Mouse (Mus musculus) midbrain, postnatal 0 days (tissue): ENCODE measurements at regions not wholly inside any gene's neighbourhood (a gene's known extent, or its start where the extent isn't known, plus 50 kb on each side); places are given as distances from the start of the nearest gene placed in this dataset.

Experiments
- ATAC-seq: fragments of 200-750 bp; cut with Nextera tagmentation; 2 replicates; pipeline ENCODE4 v1.8.0; 2017; ENCODE audit warnings: moderate number of reproducible peaks, mild to moderate bottlenecking, moderate TSS enrichment, moderate library complexity; ENCODE audit not compliant: low FRiP score
- DNase-seq: peaks from one replicate; pipeline ENCODE4 v3.0.0-alpha.2; 2015; ENCODE audit warnings: low spot score
- H3K27ac ChIP-seq: fragments of 300-500 bp; sonication (generic); 2 replicates; pipeline ENCODE4 v1.5.1; 2014; ENCODE audit warnings: low read depth, mild to moderate bottlenecking, low read length, mixed read lengths
- H3K27me3 ChIP-seq: fragments of 300-500 bp; sonication (generic); 2 replicates; pipeline ENCODE4 v1.6.1; 2014; ENCODE audit warnings: low read length, control low read depth, mixed read lengths; ENCODE audit not compliant: insufficient read depth
- H3K36me3 ChIP-seq: fragments of 300-500 bp; sonication (generic); 2 replicates; pipeline ENCODE4 v1.6.1; 2014; ENCODE audit warnings: low read length, control low read depth, mixed read lengths; ENCODE audit not compliant: insufficient read depth
- H3K4me1 ChIP-seq: fragments of 300-500 bp; sonication (generic); 2 replicates; pipeline ENCODE4 v1.6.1; 2014; ENCODE audit warnings: mild to moderate bottlenecking, control low read depth, antibody characterized with exemption, low read length, mixed read lengths; ENCODE audit not compliant: insufficient read depth
- H3K4me2 ChIP-seq: fragments of 300-500 bp; sonication (generic); 2 replicates; pipeline ENCODE4 v1.6.1; 2014; ENCODE audit warnings: low read depth, mild to moderate bottlenecking, low read length, mixed read lengths; ENCODE audit not compliant: poor library complexity, severe bottlenecking
- H3K4me3 ChIP-seq: fragments of 300-500 bp; sonication (generic); 2 replicates; pipeline ENCODE4 v1.5.1; 2014; ENCODE audit warnings: low read depth, mild to moderate bottlenecking, low read length, moderate library complexity
- H3K9ac ChIP-seq: fragments of 300-500 bp; sonication (generic); replicated peaks from 2 replicates; pipeline ENCODE4 v1.6.1; 2014; ENCODE audit warnings: mild to moderate bottlenecking, low read length, moderate library complexity, mixed read lengths; ENCODE audit not compliant: poor library complexity, severe bottlenecking
- H3K9me3 ChIP-seq: fragments of 300-500 bp; sonication (generic); 2 replicates; pipeline ENCODE4 v1.6.1; 2016; ENCODE audit warnings: low read length, control low read depth
- CTCF ChIP-seq: IDR thresholded peaks from 2 replicates; pipeline ENCODE4 v1.5.1; 2016; ENCODE audit warnings: antibody characterized with exemption, mild to moderate bottlenecking
- WGBS: fragments of 180-500 bp; shearing (Covaris S2); extraction: QIAGEN DNeasy Blood & Tissue Kit; methylation state at CpG from one replicate; pipeline ENCODE4 v1.1.7; 2014; 5-methylcytosine and 5-hydroxymethylcytosine counted together

GRCm38 (mm10) chr7:129832830-129833229 is 241.2 kb downstream of the Wdr11 start:
- H3K27me3 ChIP-seq: no peaks in the 10 kb centered on the region
- DNase-seq: no peak
- no peak for TF ChIP-seq CTCF
- no peaks in the 10 kb centered on the region for H3K4me1 ChIP-seq
- H3K36me3 ChIP-seq: no peaks in the 10 kb centered on the region
- ATAC-seq: no peak
- H3K9ac ChIP-seq: no peak overlapping the region
- no peak overlapping the region for H3K27ac ChIP-seq
- H3K9me3 ChIP-seq: no peaks in the 10 kb centered on the region
- no peak overlapping the region for H3K4me2 ChIP-seq
- H3K4me3 ChIP-seq: no peak overlapping the region
- 73% methylated on average over 8 of the region's 8 CpGs for WGBS

DNA sequence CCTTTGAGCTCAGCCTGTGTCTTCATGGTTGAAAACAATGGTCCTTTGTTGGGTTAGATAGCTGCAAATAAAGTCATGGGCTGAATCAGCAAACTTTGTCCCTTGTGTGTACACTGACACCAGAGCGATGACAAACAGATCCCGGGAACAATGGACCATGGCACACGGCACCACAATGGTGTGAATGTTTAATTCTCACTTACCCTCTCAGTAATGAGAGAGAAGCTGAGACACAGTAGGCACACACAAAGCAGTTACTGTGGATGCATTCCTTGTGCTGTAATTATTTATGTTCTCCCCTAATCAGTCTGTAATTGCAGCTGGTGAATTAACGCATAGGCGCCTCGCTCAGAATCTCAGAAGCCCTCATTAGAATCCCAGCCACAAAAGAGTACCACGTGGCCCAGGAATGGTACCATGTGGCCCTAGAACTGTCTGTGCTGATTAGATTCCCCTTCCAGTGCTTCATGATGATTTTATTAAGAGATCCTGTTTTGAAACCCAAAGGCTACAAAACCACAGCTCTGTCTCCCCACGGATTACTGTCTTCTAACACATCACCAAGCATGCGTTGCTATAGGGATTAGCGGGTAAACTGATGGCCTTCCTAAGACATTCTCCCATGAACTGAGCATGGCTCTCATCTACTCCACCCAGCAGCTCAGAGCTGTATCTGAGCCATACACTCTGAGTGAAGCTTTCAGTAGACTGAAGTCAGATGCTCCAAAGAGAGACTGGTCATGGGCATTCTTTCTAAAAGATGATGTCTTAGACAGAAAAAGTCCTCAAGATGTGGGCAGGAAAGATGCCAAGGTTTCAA is 250.8 kb downstream of the Wdr11 start:
- no peak for ATAC-seq
- H3K27me3 ChIP-seq: no peaks in the 10 kb centered on the region
- no peaks in the 10 kb centered on the region for H3K36me3 ChIP-seq
- no peaks in the 10 kb centered on the region for H3K4me1 ChIP-seq
- no peak overlapping the region for H3K4me2 ChIP-seq
- no peak for TF ChIP-seq CTCF
- no peak overlapping the region for H3K4me3 ChIP-seq
- H3K9ac ChIP-seq: no peak overlapping the region
- no peak overlapping the region for H3K27ac ChIP-seq
- H3K9me3 ChIP-seq: no peaks in the 10 kb centered on the region
- WGBS: 58% methylated on average over 10 of the region's 10 CpGs
- DNase-seq: peak; percentile 33

DNA sequence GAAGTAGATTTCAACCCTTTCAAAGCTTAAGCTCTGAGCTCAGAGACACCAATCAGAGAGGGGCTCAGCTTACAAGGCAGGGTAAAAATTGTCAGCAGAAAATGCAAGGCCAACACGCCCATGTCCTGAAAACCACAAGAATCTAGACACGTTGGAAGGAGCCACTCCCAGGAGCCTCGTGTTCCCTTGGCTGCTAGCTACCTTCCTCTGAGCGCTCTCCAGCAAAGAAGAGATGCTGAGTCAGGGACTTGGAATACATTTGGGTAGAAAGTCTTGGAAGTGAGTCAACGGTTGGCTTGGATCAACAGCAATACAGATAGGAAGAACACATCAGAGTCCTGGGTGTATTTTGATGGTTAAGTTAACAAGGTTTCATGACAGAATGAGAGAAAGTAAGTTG is 255.5 kb downstream of the Wdr11 start:
- no peak for TF ChIP-seq CTCF
- no peak overlapping the region for H3K4me2 ChIP-seq
- no peaks in the 10 kb centered on the region for H3K27me3 ChIP-seq
- ATAC-seq: no peak
- H3K9ac ChIP-seq: no peak overlapping the region
- H3K4me1 ChIP-seq: no peaks in the 10 kb centered on the region
- no peak for DNase-seq
- H3K9me3 ChIP-seq: no peaks in the 10 kb centered on the region
- 84% methylated on average over 5 of the region's 5 CpGs for WGBS
- H3K27ac ChIP-seq: no peak overlapping the region
- H3K4me3 ChIP-seq: no peak overlapping the region
- H3K36me3 ChIP-seq: no peaks in the 10 kb centered on the region

- Histone ChIP-seq H3K4me2 (no peak overlapping the region), H3K36me3 (no peaks in the 10 kb centered on the region), H3K9me3 (no peaks in the 10 kb centered on the region), H3K27me3 (no peaks in the 10 kb centered on the region), H3K4me3 (no peak overlapping the region), H3K4me1 (no peaks in the 10 kb centered on the region), H3K27ac (no peak overlapping the region), H3K9ac (no peak overlapping the region)
- TF ChIP-seq CTCF: no peak
- WGBS: 18% methylated on average over 7 of the region's 7 CpGs
- DNase-seq: no peak
- no peak for ATAC-seq
These were observed 261.9 kb downstream of the Wdr11 start for GRCm38 (mm10) chr7:129853596-129853995.

DNA sequence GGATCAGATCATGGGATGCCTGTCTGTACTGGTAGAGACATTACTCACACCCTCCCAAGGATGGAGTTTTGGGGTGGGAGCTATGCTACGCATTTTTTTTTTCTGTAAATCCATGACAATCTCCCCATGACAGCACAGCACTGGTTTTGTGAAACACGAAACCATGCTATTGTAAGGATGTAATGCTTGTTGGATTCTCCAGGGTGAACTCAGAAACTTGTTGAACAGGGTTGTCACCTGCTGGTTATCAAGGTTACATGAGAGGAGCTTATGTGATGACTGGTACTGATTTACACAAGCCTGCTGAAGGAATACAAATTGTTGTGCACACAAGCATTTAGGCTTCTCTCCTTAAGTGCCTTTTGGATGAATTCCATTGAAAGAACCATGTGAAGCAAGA is 263.3 kb downstream of the Wdr11 start:
- Histone ChIP-seq H3K9ac (no peak overlapping the region), H3K9me3 (no peaks in the 10 kb centered on the region), H3K4me2 (no peak overlapping the region), H3K27me3 (no peaks in the 10 kb centered on the region), H3K27ac (no peak overlapping the region), H3K4me3 (no peak overlapping the region), H3K4me1 (no peaks in the 10 kb centered on the region), H3K36me3 (no peaks in the 10 kb centered on the region)
- 71% methylated on average over 2 of the region's 2 CpGs for WGBS
- TF ChIP-seq CTCF: no peak
- no peak for DNase-seq
- no peak for ATAC-seq

- H3K27ac ChIP-seq: no peak overlapping the region
These were observed 271.3 kb downstream of the Wdr11 start for GRCm38 (mm10) chr7:129862966-129863365.

More at GRCm38 (mm10) chr7:129862966-129863365, 271.3 kb downstream of the Wdr11 start:
- no peak for TF ChIP-seq CTCF
- Histone ChIP-seq H3K9me3 (no peaks in the 10 kb centered on the region), H3K4me3 (no peak overlapping the region), H3K27me3 (no peaks in the 10 kb centered on the region), H3K4me1 (no peaks in the 10 kb centered on the region), H3K9ac (no peak overlapping the region), H3K4me2 (no peak overlapping the region), H3K36me3 (no peaks in the 10 kb centered on the region)
- DNase-seq: no peak
- 61% methylated on average over 1 of the region's 1 CpGs for whole genome bisulfite sequencing
- no peak for ATAC-seq
